Mouse (Mus musculus) left cerebral cortex, postnatal 14 days (tissue): ENCODE data around the gene CT030661.1. TPM values are rescaled to one million over a fixed set of nuclear protein-coding genes. Genes with fewer than 3 reads are reported as not detected.
"Not testable (repeated sequence)": the region's sequence is repeated elsewhere in the genome, so short reads cannot be mapped to it uniquely, and the experiment has no call there.

Experiments used
- DNase-seq, 2 experiments: peaks; one replicate each; pipeline ENCODE4 v3.0.0; 2021 to 2022; ENCODE audit warnings: low spot score in 2 of 2, mixed read lengths in 1 of 2
- intact Hi-C: fragments of 180-260 bp; cut with DNase I; formaldehyde crosslinking; loops from one replicate; pipeline ENCODE4 v1.15.1; 2025
- long read RNA-seq, 2 experiments: library from polyadenylated mRNA; stranded (forward); transcript quantifications; one replicate each; pipeline ENCODE4 v2.0.0; 2021
- total RNA-seq, 2 experiments: library from RNA; stranded (reverse); gene quantifications; 2 replicates each; pipeline ENCODE4 v1.2.3; 2021

Gene CT030661.1
- total RNA-seq = 10 to 100 TPM; 10.9 to 11.4 TPM
- long read RNA-seq, experiment 1, partial matches to known transcripts = 0 of 7 reads
- long read RNA-seq, experiment 1, other reads (novel, unspliced or antisense) = 4 of 7 reads
- long read RNA-seq, experiment 2, partial matches to known transcripts = 0 of 3 reads
- long read RNA-seq, experiment 2, other reads (novel, unspliced or antisense) = 3 of 3 reads

- DNase-seq = peak; percentile 97 to 98
- intact Hi-C loops = loop anchor here (10.0 kb wide), 1 partner anchor 90 kb away; the partner anchor contains the start of gene Zfp994
Observed at GRCm38 (mm10) chr17:22314730-22315226, at the start of gene CT030661.1. TSS of gene CT030661.1 (minus strand) at chr17:22314837.

GRCm38 (mm10) chr17:22363895-22364294, 49.3 kb upstream of the CT030661.1 start:
- no peak for DNase-seq
- intact Hi-C loops = no loop called here

GRCm38 (mm10) chr17:22361101-22361781, 46.6 kb upstream of the CT030661.1 start, which contains the start of the genes Zfp944 and Zfp758:
TSS of gene Zfp944 (minus strand) at chr17:22361400.
TSS of gene Zfp758 (plus strand) at chr17:22361453.
- DNase-seq = peak; percentile 9 to 20
- intact Hi-C loops = not testable (repeated sequence)

GRCm38 (mm10) chr17:22360572-22360971, 45.9 kb upstream of the CT030661.1 start:
- no peak for DNase-seq
- intact Hi-C loops = no loop called here

- peak; percentile 52 to 64 for DNase-seq
- intact Hi-C loops = loop anchor here (5.0 kb wide), 1 partner anchor 65 kb away; no protein-coding TSS in a partner anchor
Observed at GRCm38 (mm10) chr17:22352794-22353193, 38.2 kb upstream of the CT030661.1 start.

- intact Hi-C loops = loop anchor here (10.0 kb wide), 1 partner anchor 90 kb away; the partner anchor contains the start of gene Zfp994
- not testable (repeated sequence) for DNase-seq
Observed at GRCm38 (mm10) chr17:22315247-22315646, 610 bp upstream of the CT030661.1 start.

- intact Hi-C loops = loop anchor here (10.0 kb wide), 1 partner anchor 89 kb away; the partner anchor contains the start of gene Zfp994
- not testable (repeated sequence) for DNase-seq
Observed at GRCm38 (mm10) chr17:22314219-22314618, 418 bp downstream of the CT030661.1 start.

Other genes starting within 250 kb of the CT030661.1 start
- under 1 TPM in 1 of 2 experiments, not detected in 1; 0.27 TPM for gene Zfp947, start 148.6 kb downstream of the CT030661.1 start, total RNA-seq
- 1 to 10 TPM; 5.0 TPM for gene Zfp994, start 89.2 kb downstream of the CT030661.1 start, total RNA-seq
- gene Zfp944, start 46.6 kb upstream of the CT030661.1 start, total RNA-seq = 1 to 10 TPM; 8.3 to 9.1 TPM
- gene Zfp758, start 46.6 kb upstream of the CT030661.1 start, total RNA-seq = 1 to 10 TPM; 7.2 to 9.2 TPM
- gene Zfp946, start 109.4 kb upstream of the CT030661.1 start, total RNA-seq = 10 to 100 TPM in 1 of 2 experiments, 1 to 10 TPM in 1; 7.8 to 10.3 TPM